Mouse (Mus musculus): ENCODE data around the gene Rpl39. TPM values are rescaled to one million over a fixed set of nuclear protein-coding genes. Genes with fewer than 3 reads are reported as not detected.

Gene Rpl39
- polyA plus RNA-seq, 1 experiment from 2014 or later, result 591 TPM

DNA sequence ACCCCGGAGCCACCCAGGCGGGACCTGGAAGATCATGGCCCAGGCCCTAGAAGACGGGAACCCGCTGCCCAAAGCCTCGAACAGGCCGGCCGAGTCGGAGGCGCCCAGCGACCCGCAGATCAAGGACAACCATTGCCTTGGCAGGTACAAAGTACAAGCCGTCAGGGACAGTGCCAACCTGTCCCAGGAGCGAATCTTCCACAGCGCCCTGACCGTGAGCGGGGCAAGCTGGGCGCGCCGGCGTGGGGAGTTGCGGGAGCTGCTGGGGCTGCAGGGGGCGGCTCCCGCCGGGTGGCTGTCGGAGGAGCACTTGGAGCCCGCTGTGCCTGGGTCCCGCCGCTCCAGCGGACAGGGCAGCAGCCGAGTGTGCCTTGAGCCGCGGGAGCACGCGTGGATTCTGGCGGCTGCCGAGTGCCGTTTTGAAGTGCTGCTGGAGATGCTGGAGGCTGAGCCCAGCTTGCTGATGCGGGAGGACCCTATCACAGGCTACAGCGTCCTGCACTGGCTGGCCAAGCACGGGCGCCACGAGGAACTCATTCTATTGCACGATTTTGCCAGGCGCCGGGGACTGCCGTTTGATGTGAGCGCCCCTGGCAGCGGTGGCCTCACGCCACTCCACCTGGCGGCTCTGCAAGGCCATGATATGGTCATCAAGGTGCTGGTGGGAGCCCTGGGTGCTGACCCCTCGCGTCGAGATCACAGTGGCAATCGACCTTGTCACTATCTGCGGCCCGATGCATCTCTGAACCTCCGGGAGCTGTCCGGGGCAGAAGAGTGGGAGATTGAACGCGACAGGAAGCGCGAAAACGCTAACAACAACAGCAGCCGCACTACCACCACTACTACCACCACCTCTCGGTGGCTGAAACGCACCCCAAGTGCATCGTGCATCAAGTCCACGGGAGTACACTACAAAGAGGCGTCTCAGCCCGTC, 36.0 kb downstream of the Rpl39 start:
- no peak for ATAC-seq (ENCODE audit: insufficient number of reproducible peaks, low FRiP score, low TSS enrichment, low read depth)
- Histone ChIP-seq H3K4me3 (peak overlapping the region; percentile 35), H3K27me3 (peaks cover 60% of the 10 kb centered on the region), H3K4me1 (peaks cover 19% of the 10 kb centered on the region), H3K4me2 (peak overlapping the region; percentile 62), H3K36me3 (no peaks in the 10 kb centered on the region), H3K27ac (no peak overlapping the region), H3K9me3 (no peaks in the 10 kb centered on the region), H3K9ac (no peak overlapping the region)
- 24% methylated on average over 69 of the region's 70 CpGs for WGBS

DNA sequence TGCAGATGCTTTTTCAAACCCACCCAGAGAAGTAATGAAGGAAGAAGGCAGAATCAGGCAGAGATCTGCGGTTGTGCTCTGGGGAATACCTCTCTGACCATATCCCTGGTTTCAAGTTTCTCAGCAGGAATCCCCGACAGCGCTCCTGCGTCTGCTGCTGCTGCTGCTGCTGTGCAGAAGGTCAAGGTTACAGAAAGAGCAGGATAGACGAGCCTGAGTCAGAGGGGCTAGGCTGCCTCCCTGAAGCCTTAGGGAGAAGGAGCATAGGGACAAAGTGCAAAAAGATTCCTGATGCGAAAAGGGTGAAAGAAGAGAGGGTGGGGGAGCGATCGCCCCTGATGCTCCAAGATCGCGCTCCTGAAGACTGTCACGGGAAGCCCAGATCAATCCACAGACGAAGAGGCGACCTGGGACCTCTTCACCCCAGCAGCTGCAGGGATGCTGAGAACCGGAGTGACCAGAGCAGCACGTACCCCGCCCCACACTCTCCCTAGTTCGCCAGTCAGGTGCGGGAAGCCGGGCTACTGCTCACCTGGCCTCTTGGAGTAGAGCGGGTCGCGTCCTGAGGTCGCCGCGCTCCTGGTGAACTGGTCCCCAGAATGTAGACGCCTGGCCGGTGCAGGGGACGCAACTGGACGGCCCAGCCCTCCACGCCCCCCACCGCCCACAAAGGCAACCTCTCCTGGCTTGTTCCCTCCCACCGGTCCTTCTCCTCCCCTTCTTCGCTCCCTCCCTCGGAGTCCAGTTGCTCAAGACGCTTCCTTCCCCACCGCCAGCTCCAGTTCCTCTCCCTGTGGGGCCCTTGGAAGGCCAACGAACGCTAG, 36.9 kb downstream of the Rpl39 start, which contains the start of gene Sowahd:
TSS of gene Sowahd (plus strand) at position 780 of the 824 bp plus-strand sequence.
- Histone ChIP-seq H3K27ac (no peak within 1 kb of the TSS), H3K9me3 (no peaks in the 10 kb centered on the region), H3K27me3 (peaks cover 53% of the 10 kb centered on the region), H3K9ac (no peak within 1 kb of the TSS), H3K4me3 (peak within 1 kb of the TSS; percentile 35), H3K4me2 (peak within 1 kb of the TSS; percentile 62), H3K4me1 (peaks cover 19% of the 10 kb centered on the region), H3K36me3 (no peaks in the 10 kb centered on the region)
- no peak for ATAC-seq (ENCODE audit: insufficient number of reproducible peaks, low FRiP score, low TSS enrichment, low read depth)
- 18% methylated on average over 38 of the region's 38 CpGs for WGBS

DNA sequence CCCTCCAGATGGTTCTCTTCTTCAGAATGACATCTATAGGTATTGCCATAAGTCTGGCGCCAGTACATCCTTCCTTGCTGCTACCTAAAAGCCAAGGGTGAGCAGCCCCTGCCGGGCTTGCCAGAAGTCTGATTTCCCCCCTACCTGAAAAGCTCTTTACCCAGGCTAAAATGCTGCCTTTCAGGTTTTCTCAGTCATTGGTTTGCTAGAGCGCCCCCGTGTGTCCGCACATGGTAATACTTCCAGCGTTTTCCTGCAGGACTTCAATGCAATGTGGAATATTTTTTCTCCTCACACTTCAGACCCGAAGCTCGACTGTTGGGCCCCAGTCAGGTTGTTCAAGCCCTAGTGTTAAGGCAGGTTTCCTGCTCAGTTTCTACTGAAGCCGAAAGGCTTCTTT, 42.5 kb downstream of the Rpl39 start:
- Histone ChIP-seq H3K4me3 (no peak overlapping the region), H3K9me3 (no peaks in the 10 kb centered on the region), H3K27ac (no peak overlapping the region), H3K27me3 (peaks cover 9% of the 10 kb centered on the region), H3K4me2 (no peak overlapping the region), H3K36me3 (no peaks in the 10 kb centered on the region), H3K9ac (no peak overlapping the region), H3K4me1 (no peaks in the 10 kb centered on the region)
- ATAC-seq (ENCODE audit: insufficient number of reproducible peaks, low FRiP score, low TSS enrichment, low read depth), result no peak
- 20% methylated on average over 9 of the region's 9 CpGs for WGBS

Other genes starting within 250 kb of the Rpl39 start
- gene Ube2a, start 211.5 kb downstream of the Rpl39 start, polyA plus RNA-seq (2015; fragmentation: Nextera tagmentation; extraction: Ambion mirVana), result 114 and 121 TPM in 2 replicates
- 30.4 and 31.7 TPM in 2 replicates for gene C330007P06Rik, start 211.3 kb downstream of the Rpl39 start, polyA plus RNA-seq (2015; fragmentation: Nextera tagmentation; extraction: Ambion mirVana)
- gene Nkrf, start 182.5 kb downstream of the Rpl39 start, polyA plus RNA-seq (2015; fragmentation: Nextera tagmentation; extraction: Ambion mirVana), result 1.2 and 1.3 TPM in 2 replicates
- 43.9 and 45.9 TPM in 2 replicates for gene Sept6, start 93.6 kb downstream of the Rpl39 start, polyA plus RNA-seq (2015; fragmentation: Nextera tagmentation; extraction: Ambion mirVana)
- not detected in 2 replicates for gene Sowahd, start 36.6 kb downstream of the Rpl39 start, polyA plus RNA-seq (2015; fragmentation: Nextera tagmentation; extraction: Ambion mirVana)
- gene Upf3b, start 24.9 kb upstream of the Rpl39 start, polyA plus RNA-seq (2015; fragmentation: Nextera tagmentation; extraction: Ambion mirVana), result 14.9 and 15.0 TPM in 2 replicates
- gene Nkap, start 41.4 kb upstream of the Rpl39 start, polyA plus RNA-seq (2015; fragmentation: Nextera tagmentation; extraction: Ambion mirVana), result 13.8 and 14.4 TPM in 2 replicates
- not detected in 2 replicates for gene Akap14, start 83.4 kb upstream of the Rpl39 start, polyA plus RNA-seq (2015; fragmentation: Nextera tagmentation; extraction: Ambion mirVana)
- gene Ndufa1, start 105.8 kb upstream of the Rpl39 start, polyA plus RNA-seq (2015; fragmentation: Nextera tagmentation; extraction: Ambion mirVana), result 385 and 433 TPM in 2 replicates
- 12.5 and 12.6 TPM in 2 replicates for gene Rnf113a1, start 105.8 kb upstream of the Rpl39 start, polyA plus RNA-seq (2015; fragmentation: Nextera tagmentation; extraction: Ambion mirVana)
- gene Gm9, start 125.6 kb upstream of the Rpl39 start, polyA plus RNA-seq (2015; fragmentation: Nextera tagmentation; extraction: Ambion mirVana), result not detected in 2 replicates
- not detected in 2 replicates for gene Rhox1, start 136.9 kb upstream of the Rpl39 start, polyA plus RNA-seq (2015; fragmentation: Nextera tagmentation; extraction: Ambion mirVana)
- gene Rhox2a, start 159.6 kb upstream of the Rpl39 start, polyA plus RNA-seq (2015; fragmentation: Nextera tagmentation; extraction: Ambion mirVana), result not detected in 2 replicates
- not detected in 2 replicates for gene Rhox3a, start 164.5 kb upstream of the Rpl39 start, polyA plus RNA-seq (2015; fragmentation: Nextera tagmentation; extraction: Ambion mirVana)
- not detected in 2 replicates for gene Rhox4a, start 179.9 kb upstream of the Rpl39 start, polyA plus RNA-seq (2015; fragmentation: Nextera tagmentation; extraction: Ambion mirVana)